Mouse (Mus musculus) midbrain, embryonic 12.5 days (tissue): ENCODE data around the gene Tm9sf1. TPM values are rescaled to one million over a fixed set of nuclear protein-coding genes. Genes with fewer than 3 reads are reported as not detected.
A peak's percentile ranks its signal among the peaks of the same experiment; 100 is the strongest.

Source experiments
- ATAC-seq: fragments of 200-750 bp; cut with Nextera tagmentation; 2 replicates; pipeline ENCODE4 v1.8.0; 2017; ENCODE audit warnings: low read depth, moderate TSS enrichment, moderate library complexity; ENCODE audit not compliant: low FRiP score
- H3K27ac ChIP-seq: fragments of 300-500 bp; sonication (generic); replicated peaks from 2 replicates; pipeline ENCODE4 v1.5.1; 2016; ENCODE audit warnings: mild to moderate bottlenecking
- H3K27me3 ChIP-seq: fragments of 300-500 bp; sonication (generic); 2 replicates; pipeline ENCODE4 v1.6.1; 2016; ENCODE audit warnings: mild to moderate bottlenecking
- H3K36me3 ChIP-seq: fragments of 300-500 bp; sonication (generic); 2 replicates; pipeline ENCODE4 v1.6.1; 2016
- H3K4me1 ChIP-seq: fragments of 300-500 bp; sonication (generic); 2 replicates; pipeline ENCODE4 v1.6.1; 2016
- H3K4me2 ChIP-seq: fragments of 300-500 bp; sonication (generic); replicated peaks from 2 replicates; pipeline ENCODE4 v1.6.1; 2016; ENCODE audit warnings: mild to moderate bottlenecking, moderate library complexity
- H3K4me3 ChIP-seq: fragments of 300-500 bp; sonication (generic); 2 replicates; pipeline ENCODE4 v1.5.1; 2016; ENCODE audit warnings: mild to moderate bottlenecking
- H3K9ac ChIP-seq: fragments of 300-500 bp; sonication (generic); replicated peaks from 2 replicates; pipeline ENCODE4 v1.6.1; 2016; ENCODE audit warnings: mild to moderate bottlenecking, moderate library complexity
- H3K9me3 ChIP-seq: fragments of 300-500 bp; sonication (generic); 2 replicates; pipeline ENCODE4 v1.6.1; 2016; ENCODE audit warnings: mild to moderate bottlenecking
- WGBS: fragments of 180-500 bp; shearing (Covaris S2); methylation state at CpG from one replicate; pipeline ENCODE4 v1.1.7; 2016; 5-methylcytosine and 5-hydroxymethylcytosine counted together
- polyA plus RNA-seq: library from polyadenylated mRNA; unstranded; fragments of >200 nt; fragmentation: Nextera tagmentation; extraction: Ambion mirVana; gene quantifications from 2 replicates; pipeline ENCODE4 v1.2.1, GENCODE M21; 2016

The Tm9sf1 gene
- polyA plus RNA-seq, 1 experiment from 2014 or later: 64.0 TPM

DNA sequence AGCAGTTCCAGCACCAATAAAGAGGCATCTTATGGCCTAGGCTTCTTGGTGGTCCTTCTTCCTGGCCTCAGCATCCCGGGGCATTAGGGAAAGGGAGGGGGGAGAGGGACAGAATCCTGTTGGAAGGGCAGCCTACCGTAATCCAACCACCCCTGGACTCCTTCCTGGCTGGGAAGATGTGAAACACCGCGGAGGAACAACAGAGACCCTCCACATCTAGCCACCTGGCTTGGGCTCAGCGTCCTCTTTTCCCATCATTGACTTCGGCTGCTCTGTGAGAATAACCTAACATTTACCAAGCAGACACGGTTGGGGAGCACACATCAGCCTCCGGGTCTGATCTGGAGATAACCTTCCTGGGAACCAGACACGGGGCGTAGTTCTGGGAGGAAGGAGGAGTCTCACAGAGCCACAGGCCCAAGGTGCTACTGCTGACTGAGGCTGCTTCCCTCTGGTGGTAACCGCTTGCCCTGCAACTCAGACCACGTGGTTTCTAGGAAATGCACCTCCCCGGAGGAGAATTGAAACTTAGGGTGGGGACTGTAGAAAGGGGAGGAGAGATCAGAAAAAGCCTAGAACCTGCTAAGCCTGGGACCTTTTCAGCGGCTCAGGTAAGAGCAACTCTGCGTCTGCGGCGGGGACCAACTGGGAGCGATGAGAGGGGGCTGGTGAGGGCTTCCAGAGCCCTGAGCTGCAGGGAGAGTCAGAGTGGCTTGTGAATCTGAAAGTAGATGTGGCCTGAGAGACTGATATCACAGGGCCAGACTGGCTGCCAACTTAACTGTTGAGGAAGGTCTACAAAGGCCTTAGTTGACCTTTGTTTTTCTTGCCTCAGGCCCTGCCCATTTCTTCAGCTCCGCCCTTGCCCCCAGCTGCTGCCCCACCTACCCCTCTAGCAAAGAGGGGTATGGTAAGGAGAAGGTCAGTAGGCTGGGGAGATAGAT is 39.7 kb downstream of the Tm9sf1 start:
- Histone ChIP-seq H3K36me3 (peaks cover 82% of the 10 kb centered on the region), H3K4me1 (peaks cover 10% of the 10 kb centered on the region; the same call in 1 of the 2 replicates), H3K4me2 (peak overlapping the region; percentile 34), H3K4me3 (peak overlapping the region; percentile 12; the same call in 1 of the 2 replicates), H3K9ac (peak overlapping the region; percentile 39; the same call in 1 of the 2 replicates), H3K27ac (no peak overlapping the region), H3K27me3 (no peaks in the 10 kb centered on the region), H3K9me3 (no peaks in the 10 kb centered on the region)
- WGBS: 27% methylated on average over 19 of the region's 19 CpGs
- peak; percentile 79 for ATAC-seq

DNA sequence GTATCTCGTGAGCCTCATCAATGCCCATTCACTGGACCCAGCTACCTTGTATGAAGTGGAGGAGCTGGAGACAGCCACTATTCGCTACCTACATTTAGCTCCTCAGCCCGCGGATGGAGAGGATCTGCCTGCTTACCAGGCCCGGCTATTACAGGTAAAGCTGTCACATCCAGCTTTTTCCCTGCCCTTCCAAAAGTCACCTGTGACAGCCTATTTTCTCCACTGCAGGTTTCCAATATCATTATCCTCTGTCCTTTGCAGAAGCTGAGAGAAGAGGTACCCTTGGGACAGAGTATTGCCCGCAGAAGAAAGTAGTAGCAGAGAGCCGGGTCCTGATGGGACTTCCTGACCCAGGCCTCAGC is 40.4 kb downstream of the Tm9sf1 start, which contains the start of gene Irf9:
Irf9 (plus strand) TSS at position 301 of the 362 bp plus-strand sequence.
- H3K36me3 ChIP-seq: peaks cover 81% of the 10 kb centered on the region
- ATAC-seq: no peak
- peaks cover 10% of the 10 kb centered on the region; the same call in 1 of the 2 replicates for H3K4me1 ChIP-seq
- 89% methylated on average over 7 of the region's 7 CpGs for WGBS
- peak within 1 kb of the TSS; percentile 39; the same call in 1 of the 2 replicates for H3K9ac ChIP-seq
- no peaks in the 10 kb centered on the region for H3K9me3 ChIP-seq
- peak within 1 kb of the TSS; percentile 12; the same call in 1 of the 2 replicates for H3K4me3 ChIP-seq
- no peak within 1 kb of the TSS for H3K27ac ChIP-seq
- peak within 1 kb of the TSS; percentile 34 for H3K4me2 ChIP-seq
- no peaks in the 10 kb centered on the region for H3K27me3 ChIP-seq

GRCm38 (mm10) chr14:55598521-55599390 is 44.9 kb downstream of the Tm9sf1 start:
- H3K9ac ChIP-seq: no peak overlapping the region
- peaks cover 87% of the 10 kb centered on the region for H3K36me3 ChIP-seq
- no peak overlapping the region for H3K4me2 ChIP-seq
- H3K4me3 ChIP-seq: no peak overlapping the region
- 95% methylated on average over 21 of the region's 21 CpGs for WGBS
- H3K9me3 ChIP-seq: no peaks in the 10 kb centered on the region
- no peaks in the 10 kb centered on the region for H3K27me3 ChIP-seq
- H3K4me1 ChIP-seq: peaks cover 3% of the 10 kb centered on the region; the same call in 1 of the 2 replicates
- no peak for ATAC-seq
- H3K27ac ChIP-seq: no peak overlapping the region

DNA sequence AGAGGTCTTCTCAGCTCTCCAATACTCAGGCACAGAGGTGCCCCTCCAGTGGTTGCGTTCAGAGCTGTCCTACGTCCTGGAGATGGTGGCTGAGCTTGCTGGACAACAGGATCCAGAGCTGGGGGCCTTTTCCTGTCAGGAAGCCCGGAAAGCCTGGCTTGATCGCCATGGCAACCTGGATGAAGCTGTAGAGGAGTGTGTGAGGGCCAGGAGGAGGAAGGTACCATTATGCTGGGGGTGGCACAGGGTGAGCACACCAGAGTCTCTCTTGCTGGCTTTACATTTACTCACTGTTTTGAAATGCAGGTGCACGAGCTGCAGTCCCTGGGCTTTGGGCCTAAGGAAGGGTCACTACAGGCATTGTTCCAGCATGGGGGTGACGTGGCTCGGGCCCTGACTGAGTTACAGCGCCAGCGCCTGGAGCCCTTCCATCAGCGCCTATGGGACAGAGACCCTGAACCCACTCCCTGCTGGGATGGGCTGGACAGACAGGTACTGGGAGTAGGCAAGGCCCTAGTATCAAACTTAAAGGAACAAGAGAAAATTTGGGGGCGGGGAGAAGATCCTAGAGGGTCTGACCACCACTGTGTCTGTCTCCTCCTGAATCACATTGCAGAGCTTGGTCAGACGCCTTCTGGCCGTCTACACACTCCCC is 47.4 kb downstream of the Tm9sf1 start:
- Histone ChIP-seq H3K27me3 (no peaks in the 10 kb centered on the region), H3K4me3 (no peak overlapping the region), H3K9me3 (no peaks in the 10 kb centered on the region), H3K4me2 (no peak overlapping the region), H3K9ac (no peak overlapping the region; the same call in 1 of the 2 replicates), H3K27ac (no peak overlapping the region), H3K36me3 (peaks cover 61% of the 10 kb centered on the region), H3K4me1 (peaks cover 17% of the 10 kb centered on the region)
- 71% methylated on average over 13 of the region's 13 CpGs for WGBS
- ATAC-seq: no peak

GRCm38 (mm10) chr14:55592226-55592625 is 51.4 kb downstream of the Tm9sf1 start:
- Histone ChIP-seq H3K4me3 (peak overlapping the region; percentile 87), H3K9ac (peak overlapping the region; percentile 90), H3K4me1 (peaks cover 28% of the 10 kb centered on the region), H3K27ac (peak overlapping the region; percentile 92; the same call in 1 of the 2 replicates), H3K27me3 (no peaks in the 10 kb centered on the region), H3K9me3 (no peaks in the 10 kb centered on the region), H3K4me2 (peak overlapping the region; percentile 79), H3K36me3 (peaks cover 34% of the 10 kb centered on the region)
- WGBS: 7% methylated on average over 16 of the region's 16 CpGs
- no peak for ATAC-seq

- no peaks in the 10 kb centered on the region for H3K9me3 ChIP-seq
- no peaks in the 10 kb centered on the region for H3K27me3 ChIP-seq
- H3K4me3 ChIP-seq: peak within 1 kb of the TSS; percentile 87
- H3K36me3 ChIP-seq: peaks cover 30% of the 10 kb centered on the region
- peak; percentile 86 for ATAC-seq
- H3K4me2 ChIP-seq: peak within 1 kb of the TSS; percentile 79
- H3K27ac ChIP-seq: peak within 1 kb of the TSS; percentile 92
- peaks cover 28% of the 10 kb centered on the region for H3K4me1 ChIP-seq
- WGBS: 0% methylated on average over 33 of the region's 33 CpGs
- H3K9ac ChIP-seq: peak within 1 kb of the TSS; percentile 90
These were observed 52.2 kb downstream of the Tm9sf1 start, which contains the start of gene Rnf31 for GRCm38 (mm10) chr14:55591331-55591891. Gene Rnf31, plus strand, starts transcription at chr14:55591708.

DNA sequence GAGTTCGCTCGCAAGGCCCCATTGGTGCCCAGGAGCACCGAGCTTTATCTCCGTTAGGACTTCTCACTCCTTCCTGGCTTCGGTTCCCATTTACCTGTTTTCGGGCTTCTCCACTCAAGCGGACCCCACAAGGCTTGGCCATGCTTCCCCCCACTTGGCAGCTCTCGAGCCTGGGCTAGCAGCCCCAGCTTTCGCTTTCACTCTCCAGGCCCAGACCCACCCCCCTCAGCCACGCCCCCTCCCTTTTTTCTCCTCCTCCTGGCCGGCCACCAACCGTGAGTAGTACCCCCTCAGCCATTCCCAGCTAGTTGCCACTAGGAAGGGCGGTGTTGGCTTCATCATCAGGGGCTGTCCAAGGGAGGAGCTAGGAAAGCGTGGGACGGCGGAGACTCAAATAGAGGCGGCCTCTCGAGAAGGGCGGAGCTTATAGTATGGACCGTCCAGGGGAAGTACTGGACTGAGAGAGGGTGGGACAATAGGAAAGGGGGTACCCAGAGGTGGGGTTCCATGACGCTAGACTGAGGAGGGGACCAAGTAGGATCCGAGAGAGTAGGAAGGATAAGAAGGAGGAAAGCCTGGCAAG is 52.8 kb downstream of the Tm9sf1 start, which contains the start of gene Psme2:
Psme2 (minus strand) TSS at position 366 of the 583 bp plus-strand sequence.
- under 1% methylated on average over 22 of the region's 22 CpGs for WGBS
- H3K27ac ChIP-seq: peak within 1 kb of the TSS; percentile 92
- peak within 1 kb of the TSS; percentile 79 for H3K4me2 ChIP-seq
- peak within 1 kb of the TSS; percentile 87 for H3K4me3 ChIP-seq
- no peaks in the 10 kb centered on the region for H3K9me3 ChIP-seq
- no peaks in the 10 kb centered on the region for H3K27me3 ChIP-seq
- H3K4me1 ChIP-seq: peaks cover 28% of the 10 kb centered on the region
- ATAC-seq: peak; percentile 96
- peaks cover 24% of the 10 kb centered on the region for H3K36me3 ChIP-seq
- peak within 1 kb of the TSS; percentile 90 for H3K9ac ChIP-seq

DNA sequence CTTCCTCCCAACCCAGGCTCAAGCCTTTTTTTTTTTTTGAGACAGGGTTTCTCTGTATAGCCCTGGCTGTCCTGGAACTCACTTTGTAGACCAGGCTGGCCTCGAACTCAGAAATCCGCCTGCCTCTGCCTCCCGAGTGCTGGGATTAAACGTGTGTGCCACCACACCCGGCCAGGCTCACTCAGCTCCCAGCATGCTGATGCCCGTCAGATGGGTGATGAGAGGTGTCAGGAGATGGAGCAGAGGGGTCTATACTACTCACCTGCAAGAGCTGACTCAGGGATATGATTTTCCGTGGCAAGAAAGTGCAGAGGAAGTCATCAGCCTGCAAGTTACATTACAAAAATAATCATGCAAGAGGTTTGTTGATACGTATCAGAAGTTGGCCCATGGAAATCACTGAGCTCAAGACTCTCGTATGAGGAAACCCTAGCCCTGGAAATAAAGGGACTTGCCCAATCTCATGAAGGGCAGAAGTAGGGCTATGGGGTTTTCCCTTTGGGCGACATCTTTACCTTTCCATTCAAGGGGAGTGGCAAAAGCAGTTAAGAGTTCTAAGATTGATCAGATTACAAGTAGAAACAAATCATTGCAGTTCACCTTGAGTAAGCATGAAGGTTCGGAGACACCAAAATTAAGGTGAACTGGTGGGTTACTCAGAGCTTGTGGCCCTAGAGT is 53.7 kb downstream of the Tm9sf1 start:
- ATAC-seq: no peak
- peaks cover 32% of the 10 kb centered on the region for H3K4me1 ChIP-seq
- peak overlapping the region; percentile 79 for H3K4me2 ChIP-seq
- peak overlapping the region; percentile 87 for H3K4me3 ChIP-seq
- H3K27ac ChIP-seq: peak overlapping the region; percentile 92; the same call in 1 of the 2 replicates
- no peaks in the 10 kb centered on the region for H3K9me3 ChIP-seq
- WGBS: 90% methylated on average over 11 of the region's 11 CpGs
- H3K9ac ChIP-seq: peak overlapping the region; percentile 90
- H3K27me3 ChIP-seq: no peaks in the 10 kb centered on the region
- H3K36me3 ChIP-seq: peaks cover 15% of the 10 kb centered on the region

- H3K36me3 ChIP-seq: peaks cover 11% of the 10 kb centered on the region; the same call in 1 of the 2 replicates
- WGBS: 88% methylated on average over 5 of the region's 5 CpGs
- no peaks in the 10 kb centered on the region for H3K9me3 ChIP-seq
- no peak for ATAC-seq
- no peak overlapping the region for H3K4me2 ChIP-seq
- H3K4me1 ChIP-seq: peaks cover 36% of the 10 kb centered on the region
- H3K27ac ChIP-seq: no peak overlapping the region
- no peak overlapping the region for H3K4me3 ChIP-seq
- H3K27me3 ChIP-seq: no peaks in the 10 kb centered on the region
- H3K9ac ChIP-seq: no peak overlapping the region
These were observed 54.3 kb downstream of the Tm9sf1 start for GRCm38 (mm10) chr14:55589271-55589670.

GRCm38 (mm10) chr14:55586149-55586548 is 57.5 kb downstream of the Tm9sf1 start:
- no peak for ATAC-seq
- Histone ChIP-seq H3K4me3 (no peak overlapping the region), H3K4me1 (peaks cover 19% of the 10 kb centered on the region), H3K27me3 (no peaks in the 10 kb centered on the region), H3K4me2 (no peak overlapping the region), H3K27ac (no peak overlapping the region), H3K9ac (no peak overlapping the region), H3K9me3 (no peaks in the 10 kb centered on the region), H3K36me3 (peaks cover 19% of the 10 kb centered on the region)
- 87% methylated on average over 2 of the region's 2 CpGs for WGBS
